Mouse (Mus musculus) heart, adult 2 months (tissue): ENCODE measurements at regions not wholly inside any gene's neighbourhood (a gene's known extent, or its start where the extent isn't known, plus 50 kb on each side); places are given as distances from the start of the nearest gene placed in this dataset.
"Not testable (repeated sequence)": the region's sequence is repeated elsewhere in the genome, so short reads cannot be mapped to it uniquely, and the experiment has no call there.

Experiments
- DNase-seq, 2 experiments: peaks; one replicate each; pipeline ENCODE4 v3.0.0; 2021
- H3K27ac ChIP-seq: fragments of 200-600 bp; 2 replicates; pipeline ENCODE4 v1.8.1; 2022
- H3K27me3 ChIP-seq: fragments of 200-500 bp; 2 replicates; pipeline ENCODE4 v1.6.1; 2012; ENCODE audit warnings: mild to moderate bottlenecking, low read length, inconsistent platforms, mixed read lengths; ENCODE audit not compliant: control insufficient read depth, insufficient read depth
- H3K36me3 ChIP-seq: fragments of 200-500 bp; 2 replicates; pipeline ENCODE4 v1.6.1; 2012; ENCODE audit warnings: low read length, inconsistent platforms; ENCODE audit not compliant: control insufficient read depth, insufficient read depth
- H3K4me1 ChIP-seq: fragments of 200-500 bp; 2 replicates; pipeline ENCODE4 v1.6.1; 2011; ENCODE audit warnings: low read length; ENCODE audit not compliant: control insufficient read depth, insufficient read depth
- H3K4me3 ChIP-seq: fragments of 200-600 bp; 2 replicates; pipeline ENCODE4 v1.8.1; 2022
- H3K79me2 ChIP-seq: fragments of 200-500 bp; replicated peaks from 2 replicates; pipeline ENCODE4 v1.6.1; 2012; ENCODE audit warnings: mild to moderate bottlenecking, inconsistent platforms, low read length, moderate library complexity, mixed read lengths; ENCODE audit not compliant: control insufficient read depth, insufficient read depth
- H3K9ac ChIP-seq: fragments of 200-500 bp; 2 replicates; pipeline ENCODE4 v1.6.1; 2012; ENCODE audit warnings: low read depth, mild to moderate bottlenecking, control low read depth, inconsistent platforms, low read length, mixed read lengths
- CTCF ChIP-seq: fragments of 200-600 bp; IDR thresholded peaks from 2 replicates; pipeline ENCODE4 v1.8.1; 2022; ENCODE audit warnings: antibody characterized with exemption, mild to moderate bottlenecking, moderate library complexity
- EP300 ChIP-seq: fragments of 200-500 bp; IDR thresholded peaks from 2 replicates; pipeline ENCODE4 v1.6.1; 2011; ENCODE audit warnings: low read depth, low read length, control low read depth; ENCODE audit not compliant: insufficient read depth
- POLR2A ChIP-seq: fragments of 200-500 bp; IDR thresholded peaks from 2 replicates; pipeline ENCODE4 v1.6.1; 2011; ENCODE audit warnings: mild to moderate bottlenecking, low read depth, low read length, control low read depth; ENCODE audit not compliant: insufficient read depth
- WGBS: fragments of 180-500 bp; shearing (Covaris S2); methylation state at CpG from one replicate; pipeline ENCODE4 v1.1.7; 2018; 5-methylcytosine and 5-hydroxymethylcytosine counted together
- intact Hi-C: fragments of 180-260 bp; cut with DNase I; formaldehyde crosslinking; loops from one replicate; pipeline ENCODE4 v1.15.1; 2025

- no peak for TF ChIP-seq EP300
- no peak for TF ChIP-seq CTCF
- TF ChIP-seq POLR2A = no peak
- intact Hi-C loops = no loop called here
- no peaks in the 10 kb centered on the region for H3K79me2 ChIP-seq
- H3K9ac ChIP-seq = no peak overlapping the region
- H3K27ac ChIP-seq = no peak overlapping the region
- H3K4me1 ChIP-seq = no peaks in the 10 kb centered on the region
- H3K27me3 ChIP-seq = no peaks in the 10 kb centered on the region
- H3K4me3 ChIP-seq = no peak overlapping the region
- WGBS = 55% methylated on average over 3 of the region's 3 CpGs
- DNase-seq = no peak
- no peaks in the 10 kb centered on the region for H3K36me3 ChIP-seq
Observed at GRCm38 (mm10) chr14:96681740-96682139, 162.8 kb upstream of the Klhl1 start.

- Histone ChIP-seq H3K9ac (no peak overlapping the region), H3K4me1 (no peaks in the 10 kb centered on the region), H3K79me2 (no peaks in the 10 kb centered on the region), H3K4me3 (no peak overlapping the region), H3K36me3 (no peaks in the 10 kb centered on the region), H3K27me3 (no peaks in the 10 kb centered on the region), H3K27ac (no peak overlapping the region)
- WGBS = 37% methylated on average over 1 of the region's 1 CpGs
- no peak for DNase-seq
- intact Hi-C loops = no loop called here
- no peak for TF ChIP-seq CTCF
Observed at GRCm38 (mm10) chr14:96676213-96676612, 157.3 kb upstream of the Klhl1 start.

- DNase-seq = no peak
- no peaks in the 10 kb centered on the region for H3K79me2 ChIP-seq
- H3K9ac ChIP-seq = no peak overlapping the region
- intact Hi-C loops = no loop called here
- no peaks in the 10 kb centered on the region for H3K36me3 ChIP-seq
- H3K4me3 ChIP-seq = no peak overlapping the region
- H3K4me1 ChIP-seq = no peaks in the 10 kb centered on the region
- TF ChIP-seq CTCF = no peak
- TF ChIP-seq EP300 = no peak
- no peak for TF ChIP-seq POLR2A
- H3K27ac ChIP-seq = no peak overlapping the region
- WGBS = 55% methylated on average over 2 of the region's 2 CpGs
- no peaks in the 10 kb centered on the region for H3K27me3 ChIP-seq
Observed at GRCm38 (mm10) chr14:96668635-96669034, 149.7 kb upstream of the Klhl1 start.

- WGBS = 90% methylated on average over 1 of the region's 1 CpGs
- Histone ChIP-seq H3K4me3 (no peak overlapping the region), H3K27me3 (no peaks in the 10 kb centered on the region), H3K4me1 (no peaks in the 10 kb centered on the region), H3K79me2 (no peaks in the 10 kb centered on the region), H3K9ac (no peak overlapping the region), H3K36me3 (no peaks in the 10 kb centered on the region), H3K27ac (no peak overlapping the region)
- intact Hi-C loops = no loop called here
- TF ChIP-seq CTCF (no peak), POLR2A (no peak), EP300 (no peak)
- no peak for DNase-seq
Observed at GRCm38 (mm10) chr14:96656500-96656899, 137.6 kb upstream of the Klhl1 start.

- H3K27ac ChIP-seq = no peak overlapping the region
- DNase-seq = no peak
- H3K9ac ChIP-seq = no peak overlapping the region
- no peaks in the 10 kb centered on the region for H3K4me1 ChIP-seq
- TF ChIP-seq POLR2A = no peak
- TF ChIP-seq CTCF = no peak
- TF ChIP-seq EP300 = no peak
- H3K36me3 ChIP-seq = no peaks in the 10 kb centered on the region
- 60% methylated on average over 2 of the region's 2 CpGs for WGBS
- H3K27me3 ChIP-seq = no peaks in the 10 kb centered on the region
- H3K4me3 ChIP-seq = no peak overlapping the region
- H3K79me2 ChIP-seq = no peaks in the 10 kb centered on the region
- intact Hi-C loops = no loop called here
Observed at GRCm38 (mm10) chr14:96630291-96630690, 111.4 kb upstream of the Klhl1 start.

GRCm38 (mm10) chr14:96606736-96607135 lies 87.8 kb upstream of the Klhl1 start:
- intact Hi-C loops = no loop called here
- no peak overlapping the region for H3K4me3 ChIP-seq
- H3K27ac ChIP-seq = no peak overlapping the region
- no peaks in the 10 kb centered on the region for H3K4me1 ChIP-seq
- H3K79me2 ChIP-seq = no peaks in the 10 kb centered on the region
- 65% methylated on average over 4 of the region's 4 CpGs for WGBS
- H3K9ac ChIP-seq = no peak overlapping the region
- no peak for TF ChIP-seq POLR2A
- no peak for TF ChIP-seq EP300
- TF ChIP-seq CTCF = no peak
- no peak for DNase-seq
- H3K36me3 ChIP-seq = no peaks in the 10 kb centered on the region
- no peaks in the 10 kb centered on the region for H3K27me3 ChIP-seq

- H3K36me3 ChIP-seq, H3K9ac ChIP-seq, H3K4me1 ChIP-seq, H3K27ac ChIP-seq, H3K79me2 ChIP-seq, DNase-seq, intact Hi-C loops, H3K4me3 ChIP-seq, H3K27me3 ChIP-seq: not testable (repeated sequence)
- 44% methylated on average over 1 of the region's 1 CpGs for WGBS
Observed at GRCm38 (mm10) chr14:96601092-96601491, 82.2 kb upstream of the Klhl1 start.
